Mouse (Mus musculus) CH12.LX (cell line): ENCODE measurements at regions not wholly inside any gene's neighbourhood (a gene's known extent, or its start where the extent isn't known, plus 50 kb on each side); places are given as distances from the start of the nearest gene placed in this dataset.

Experiments
- DNase-seq: peaks from one replicate; pipeline ENCODE4 v3.0.0-alpha.2; 2013; ENCODE audit errors: extremely low read depth
- H3K27ac ChIP-seq: 2 replicates; pipeline ENCODE4 v1.5.1; 2012; ENCODE audit warnings: low read depth, mild to moderate bottlenecking, control low read depth, moderate library complexity; ENCODE audit not compliant: insufficient read depth
- H3K27me3 ChIP-seq: replicated peaks from 2 replicates; pipeline ENCODE3; 2012; ENCODE audit warnings: inconsistent platforms
- H3K36me3 ChIP-seq, 2 experiments: replicated peaks in 1 of 2; 2 replicates each; pipeline versions ENCODE3 to v1.6.1; 2012; ENCODE audit warnings: inconsistent platforms in 1 of 2, low read length in 1 of 2, mild to moderate bottlenecking in 1 of 2, mixed read lengths in 1 of 2, moderate library complexity in 1 of 2; ENCODE audit not compliant: control insufficient read depth in 1 of 2, insufficient read depth in 1 of 2
- H3K4me1 ChIP-seq, 2 experiments: 2 replicates each; pipeline ENCODE4 v1.6.1; 2012; ENCODE audit warnings: inconsistent platforms in 1 of 2, moderate library complexity in 1 of 2; ENCODE audit not compliant: insufficient read depth in 2 of 2, control insufficient read depth in 1 of 2
- H3K4me2 ChIP-seq: 2 replicates; pipeline ENCODE4 v1.6.1; 2012; ENCODE audit warnings: low read depth, mild to moderate bottlenecking, control low read depth; ENCODE audit not compliant: poor library complexity, insufficient read depth, severe bottlenecking
- H3K4me3 ChIP-seq, 3 experiments: fragments of 150-350 bp in 1 of 3; sonication (generic) in 1 of 3; replicated peaks in 1 of 3; 2 replicates each; pipeline versions ENCODE3 to v1.5.1; 2011 to 2012; ENCODE audit warnings: low read depth in 2 of 3, low read length in 2 of 3, mild to moderate bottlenecking in 2 of 3, moderate library complexity in 2 of 3, control low read depth in 1 of 3, improper control_type of control experiment in 1 of 3, inconsistent platforms in 1 of 3, mixed read lengths in 1 of 3; ENCODE audit not compliant: poor library complexity in 1 of 3
- H3K79me2 ChIP-seq: replicated peaks from 2 replicates; pipeline ENCODE4 v1.6.1; 2012; ENCODE audit warnings: mild to moderate bottlenecking, moderate library complexity; ENCODE audit not compliant: control insufficient read depth, poor library complexity, insufficient read depth, severe bottlenecking; ENCODE audit errors: extremely low read depth
- H3K9ac ChIP-seq: 2 replicates; pipeline ENCODE4 v1.6.1; 2012; ENCODE audit warnings: low read depth, mild to moderate bottlenecking, control low read depth, moderate library complexity; ENCODE audit not compliant: insufficient read depth
- H3K9me3 ChIP-seq: replicated peaks from 2 replicates; pipeline ENCODE3; 2012; ENCODE audit warnings: low read length, inconsistent platforms, mixed read lengths
- CHD1 ChIP-seq: IDR thresholded peaks from 2 replicates; pipeline ENCODE4 v1.6.1; 2012; ENCODE audit warnings: low read depth, low read length, improper control_type of control experiment, inconsistent platforms
- CHD2 ChIP-seq: IDR thresholded peaks from 2 replicates; pipeline ENCODE4 v1.6.1; 2011; ENCODE audit warnings: low read length, improper control_type of control experiment
- CTCF ChIP-seq, 2 experiments: IDR thresholded peaks in 1 of 2; conservative IDR thresholded peaks in 1 of 2; 2 replicates each; pipeline ENCODE4 v1.5.1; 2011 to 2012; ENCODE audit warnings: low read depth in 2 of 2, low read length in 2 of 2, improper control_type of control experiment in 1 of 2, inconsistent platforms in 1 of 2, mild to moderate bottlenecking in 1 of 2, moderate library complexity in 1 of 2
- E2F4 ChIP-seq: IDR thresholded peaks from 2 replicates; pipeline ENCODE4 v1.6.1; 2011; ENCODE audit warnings: low read depth, low read length, improper control_type of control experiment; ENCODE audit not compliant: insufficient replicate concordance
- ELF1 ChIP-seq: IDR thresholded peaks from 2 replicates; pipeline ENCODE4 v1.6.1; 2014; ENCODE audit warnings: low read depth, mild to moderate bottlenecking, inconsistent platforms, low read length, improper control_type of control experiment
- EP300 ChIP-seq: IDR thresholded peaks from 2 replicates; pipeline ENCODE4 v1.6.1; 2011; ENCODE audit warnings: low read length, improper control_type of control experiment
- ETS1 ChIP-seq: conservative IDR thresholded peaks from 2 replicates; pipeline ENCODE4 v1.6.1; 2012; ENCODE audit warnings: low read depth, mild to moderate bottlenecking, inconsistent platforms, low read length, improper control_type of control experiment, moderate library complexity
- GABPA ChIP-seq: IDR thresholded peaks from 2 replicates; pipeline ENCODE4 v1.6.1; 2012; ENCODE audit warnings: low read depth, low read length, improper control_type of control experiment, inconsistent platforms; ENCODE audit not compliant: insufficient replicate concordance
- IRF4 ChIP-seq: IDR thresholded peaks from 2 replicates; pipeline ENCODE4 v1.6.1; 2014; ENCODE audit warnings: low read depth, mild to moderate bottlenecking, inconsistent platforms, low read length, improper control_type of control experiment
- JUN ChIP-seq: IDR thresholded peaks from 2 replicates; pipeline ENCODE4 v1.6.1; 2011; ENCODE audit warnings: low read depth, mild to moderate bottlenecking, low read length, improper control_type of control experiment, moderate library complexity; ENCODE audit not compliant: insufficient read depth
- JUND ChIP-seq: conservative IDR thresholded peaks from 2 replicates; pipeline ENCODE4 v1.6.1; 2011; ENCODE audit warnings: low read depth, low read length, improper control_type of control experiment
- KAT2A ChIP-seq: IDR thresholded peaks from 2 replicates; pipeline ENCODE4 v1.6.1; 2012; ENCODE audit warnings: low read length, improper control_type of control experiment, inconsistent platforms; ENCODE audit not compliant: insufficient replicate concordance
- MAX ChIP-seq: IDR thresholded peaks from 2 replicates; pipeline ENCODE4 v1.6.1; 2011; ENCODE audit warnings: low read length, improper control_type of control experiment
- MAZ ChIP-seq: IDR thresholded peaks from 2 replicates; pipeline ENCODE4 v1.6.1; 2012; ENCODE audit warnings: low read depth, mild to moderate bottlenecking, inconsistent platforms, low read length, improper control_type of control experiment, moderate library complexity
- MEF2A ChIP-seq: IDR thresholded peaks from 2 replicates; pipeline ENCODE4 v1.6.1; 2014; ENCODE audit warnings: low read depth, mild to moderate bottlenecking, inconsistent platforms, low read length, improper control_type of control experiment, borderline replicate concordance
- MXI1 ChIP-seq: IDR thresholded peaks from 2 replicates; pipeline ENCODE4 v1.6.1; 2011; ENCODE audit warnings: mild to moderate bottlenecking, low read depth, low read length, improper control_type of control experiment
- NRF1 ChIP-seq: IDR thresholded peaks from 2 replicates; pipeline ENCODE4 v1.6.1; 2014; ENCODE audit warnings: low read depth, mild to moderate bottlenecking, inconsistent platforms, low read length, improper control_type of control experiment, moderate library complexity
- PAX5 ChIP-seq: IDR thresholded peaks from 2 replicates; pipeline ENCODE4 v1.6.1; 2012; ENCODE audit warnings: low read length, inconsistent platforms, mixed read lengths
- POLR2AphosphoS2 ChIP-seq: IDR thresholded peaks from 2 replicates; pipeline ENCODE4 v1.6.1; 2011; ENCODE audit warnings: low read depth, low read length, improper control_type of control experiment
- RAD21 ChIP-seq: IDR thresholded peaks from 2 replicates; pipeline ENCODE4 v1.6.1; 2011; ENCODE audit warnings: low read depth, mild to moderate bottlenecking, low read length, improper control_type of control experiment, moderate library complexity
- SIN3A ChIP-seq: IDR thresholded peaks from 2 replicates; pipeline ENCODE4 v1.6.1; 2012; ENCODE audit warnings: low read length, improper control_type of control experiment, inconsistent platforms
- SMC3 ChIP-seq: IDR thresholded peaks from 2 replicates; pipeline ENCODE4 v1.6.1; 2011; ENCODE audit warnings: low read depth, low read length, improper control_type of control experiment
- TBP ChIP-seq: conservative IDR thresholded peaks from 2 replicates; pipeline ENCODE4 v1.6.1; 2011; ENCODE audit warnings: low read depth, low read length, improper control_type of control experiment
- UBTF ChIP-seq: IDR thresholded peaks from 2 replicates; pipeline ENCODE4 v1.6.1; 2012; ENCODE audit warnings: low read depth, mild to moderate bottlenecking, inconsistent platforms, low read length, improper control_type of control experiment, moderate library complexity
- USF1 ChIP-seq: IDR thresholded peaks from 2 replicates; pipeline ENCODE4 v1.6.1; 2014; ENCODE audit warnings: low read depth, mild to moderate bottlenecking, inconsistent platforms, low read length, improper control_type of control experiment
- ZC3H11A ChIP-seq: IDR thresholded peaks from 2 replicates; pipeline ENCODE4 v1.6.1; 2012; ENCODE audit warnings: low read depth, mild to moderate bottlenecking, inconsistent platforms, low read length, improper control_type of control experiment
- ZKSCAN1 ChIP-seq: IDR thresholded peaks from 2 replicates; pipeline ENCODE4 v1.6.1; 2012; ENCODE audit warnings: low read depth, inconsistent platforms, low read length, improper control_type of control experiment, borderline replicate concordance
- dilution Hi-C: fragments of 300-500 bp; cut with MboI; formaldehyde crosslinking; loops from 2 replicates; pipeline ENCODE4 v1.14.3; 2020; ENCODE audit warnings: low sequenced_read_pairs; ENCODE audit not compliant: extremely low pct_unique_long_range_greater_than_20kb, extremely low pct_ligation_motif_present
- in situ Hi-C: fragments of 300-500 bp; cut with MboI; formaldehyde crosslinking; loops from 3 replicates; pipeline ENCODE4 v1.14.3; 2019; ENCODE audit warnings: low sequenced_read_pairs, low pct_ligation_motif_present, low pct_unique_long_range_greater_than_20kb, mixed read lengths

GRCm38 (mm10) chr3:50983126-50983525 is 241.1 kb upstream of the Noct start:
- in situ Hi-C loops (no loop called here), dilution Hi-C loops (no loop called here)
- H3K36me3 ChIP-seq, result no peaks in the 10 kb centered on the region
- H3K27me3 ChIP-seq, result no peaks in the 10 kb centered on the region
- no peak overlapping the region for H3K4me3 ChIP-seq
- TF ChIP-seq MAX (no peak), ZC3H11A (no peak), SIN3A (no peak), TBP (no peak), PAX5 (no peak), USF1 (no peak), MEF2A (no peak), JUND (no peak), EP300 (no peak), KAT2A (no peak), POLR2AphosphoS2 (no peak), CHD1 (no peak), JUN (no peak), ETS1 (no peak), RAD21 (no peak), ELF1 (no peak), E2F4 (no peak)
- H3K79me2 ChIP-seq, result no peaks in the 10 kb centered on the region
- H3K9me3 ChIP-seq, result no peaks in the 10 kb centered on the region
- no peaks in the 10 kb centered on the region for H3K4me1 ChIP-seq
- H3K27ac ChIP-seq, result no peak overlapping the region
- H3K9ac ChIP-seq, result no peak overlapping the region
- no peak overlapping the region for H3K4me2 ChIP-seq
- no peak for DNase-seq

DNA sequence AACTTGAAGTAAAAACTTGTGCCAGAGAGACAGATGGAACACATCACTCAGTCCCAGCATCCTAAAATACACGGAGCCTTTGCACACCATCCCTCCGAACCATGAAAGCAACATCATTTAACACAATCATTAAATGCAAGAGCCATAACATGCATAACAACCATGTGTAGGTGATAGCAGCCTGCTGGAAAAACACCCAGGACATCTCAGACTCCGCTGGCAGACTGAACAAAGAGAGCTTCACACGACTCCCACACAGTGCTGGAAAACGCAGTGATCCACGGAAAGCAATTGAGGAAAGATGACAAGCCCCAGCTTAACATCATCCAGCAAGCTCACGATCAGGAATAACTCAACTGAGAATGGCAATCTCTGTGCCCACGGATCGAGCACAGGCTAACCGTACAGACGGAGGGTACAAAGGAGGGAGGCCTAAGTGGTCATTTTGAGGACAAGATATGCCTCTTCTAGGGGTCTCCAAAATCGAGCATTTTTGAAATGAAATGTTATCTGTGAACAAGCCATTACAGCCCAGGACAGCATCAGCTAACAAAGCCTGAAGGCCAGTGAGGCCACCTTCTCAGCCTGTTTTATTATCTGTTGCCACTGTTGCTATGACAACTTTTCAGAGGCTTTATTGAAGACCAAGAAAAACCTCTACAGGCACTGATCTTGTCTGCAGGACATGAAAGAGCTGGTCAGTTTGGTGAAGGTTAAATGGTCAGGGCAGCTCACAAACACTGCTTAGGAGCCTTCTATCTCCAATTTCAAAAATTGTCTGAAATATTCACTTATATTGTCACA is 240.1 kb upstream of the Noct start:
- DNase-seq, result no peak
- TF ChIP-seq CTCF (conservative IDR thresholded peaks at IDR 0.05 in 1 of 2, IDR thresholded peaks at IDR 0.05 in 1 of 2; ENCODE audit: low read depth in 2 of 2, low read length in 2 of 2) (no peak), UBTF (no peak), IRF4 (no peak), ZKSCAN1 (no peak), RAD21 (no peak), NRF1 (no peak), PAX5 (no peak), MXI1 (no peak), USF1 (no peak), MAZ (no peak), SMC3 (no peak), CHD2 (no peak), MEF2A (no peak), ZC3H11A (no peak), GABPA (no peak)
- H3K9ac ChIP-seq, result no peak overlapping the region
- H3K4me1 ChIP-seq, result no peaks in the 10 kb centered on the region
- H3K27me3 ChIP-seq, result no peaks in the 10 kb centered on the region
- no peaks in the 10 kb centered on the region for H3K36me3 ChIP-seq
- dilution Hi-C loops (no loop called here), in situ Hi-C loops (no loop called here)
- no peaks in the 10 kb centered on the region for H3K79me2 ChIP-seq
- H3K4me3 ChIP-seq, result no peak overlapping the region
- no peak overlapping the region for H3K4me2 ChIP-seq
- no peaks in the 10 kb centered on the region for H3K9me3 ChIP-seq
- no peak overlapping the region for H3K27ac ChIP-seq
